Mouse (Mus musculus) lung, embryonic 16.5 days (tissue): ENCODE measurements around the gene Kdelr3. TPM values are rescaled to one million over a fixed set of nuclear protein-coding genes. Genes with fewer than 3 reads are reported as not detected.
A peak's percentile ranks its signal among the peaks of the same experiment; 100 is the strongest.

Source experiments
- ATAC-seq: fragments of 200-750 bp; cut with Nextera tagmentation; 2 replicates; pipeline ENCODE4 v1.8.0; 2017; ENCODE audit warnings: low read depth, mild to moderate bottlenecking, moderate library complexity
- H3K27ac ChIP-seq: fragments of 300-500 bp; sonication (generic); 2 replicates; pipeline ENCODE4 v1.5.1; 2014; ENCODE audit warnings: mild to moderate bottlenecking, control low read depth, low read length
- H3K27me3 ChIP-seq: fragments of 300-500 bp; sonication (generic); 2 replicates; pipeline ENCODE4 v1.6.1; 2014; ENCODE audit warnings: low read depth, low read length, mixed read lengths; ENCODE audit not compliant: control insufficient read depth, insufficient read depth
- H3K36me3 ChIP-seq: fragments of 300-500 bp; sonication (generic); 2 replicates; pipeline ENCODE4 v1.6.1; 2014; ENCODE audit warnings: low read length; ENCODE audit not compliant: control insufficient read depth, insufficient read depth
- H3K4me1 ChIP-seq: fragments of 300-500 bp; sonication (generic); replicated peaks from 2 replicates; pipeline ENCODE4 v1.6.1; 2014; ENCODE audit warnings: low read length, mixed read lengths; ENCODE audit not compliant: control insufficient read depth, insufficient read depth
- H3K4me2 ChIP-seq: fragments of 300-500 bp; sonication (generic); 2 replicates; pipeline ENCODE4 v1.6.1; 2014; ENCODE audit warnings: low read depth, low read length, control low read depth
- H3K4me3 ChIP-seq: fragments of 300-500 bp; sonication (generic); 2 replicates; pipeline ENCODE4 v1.5.1; 2014; ENCODE audit warnings: mild to moderate bottlenecking, low read length, control low read depth
- H3K9ac ChIP-seq: fragments of 300-500 bp; sonication (generic); 2 replicates; pipeline ENCODE4 v1.6.1; 2014; ENCODE audit warnings: low read length, control low read depth
- H3K9me3 ChIP-seq: fragments of 300-500 bp; sonication (generic); 2 replicates; pipeline ENCODE4 v1.6.1; 2016; ENCODE audit warnings: low read length; ENCODE audit not compliant: control insufficient read depth
- WGBS: fragments of 180-500 bp; shearing (Covaris S2); extraction: QIAGEN DNeasy Blood & Tissue Kit; methylation state at CpG from one replicate; pipeline ENCODE4 v1.1.7; 2014; 5-methylcytosine and 5-hydroxymethylcytosine counted together
- polyA plus RNA-seq: library from polyadenylated mRNA; unstranded; fragments of >200 nt; fragmentation: Nextera tagmentation; extraction: Ambion mirVana; gene quantifications from 2 replicates; pipeline ENCODE4 v1.2.1, GENCODE M21; 2015

Kdelr3 gene
- polyA plus RNA-seq, 1 experiment from 2014 or later, result 78.6 TPM

GRCm38 (mm10) chr15:79481181-79481688, 35.0 kb upstream of the Kdelr3 start:
- peak overlapping the region; percentile 32 for H3K4me2 ChIP-seq
- 11% methylated on average over 15 of the region's 15 CpGs for WGBS
- no peak overlapping the region for H3K27ac ChIP-seq
- H3K9ac ChIP-seq, result no peak overlapping the region
- no peaks in the 10 kb centered on the region for H3K4me1 ChIP-seq
- no peaks in the 10 kb centered on the region for H3K9me3 ChIP-seq
- H3K27me3 ChIP-seq, result peaks cover 4% of the 10 kb centered on the region
- 0 out of 2 replicates have a peak, but pooled peaks have one; percentile 43 for ATAC-seq
- H3K4me3 ChIP-seq, result no peak overlapping the region
- no peaks in the 10 kb centered on the region for H3K36me3 ChIP-seq

DNA sequence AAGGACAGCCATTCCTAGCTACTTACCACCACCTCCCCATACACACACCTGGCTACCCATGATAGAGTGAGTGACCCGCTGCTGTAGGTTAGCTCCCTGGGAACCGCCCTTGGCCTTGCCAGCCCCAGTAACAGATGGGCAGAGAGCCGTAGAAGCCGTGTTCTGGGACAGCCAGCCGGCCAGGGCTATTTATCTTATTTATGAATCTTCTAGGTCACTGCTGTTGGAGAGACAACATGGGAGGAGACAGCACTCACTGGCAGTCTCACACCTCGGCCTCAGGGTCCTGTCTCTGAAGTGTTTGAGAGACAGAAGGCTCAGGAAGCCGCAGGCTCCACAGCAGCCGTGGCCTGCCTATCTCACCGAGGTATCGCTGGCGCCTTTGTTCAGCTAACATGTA, 26.7 kb upstream of the Kdelr3 start:
- Histone ChIP-seq H3K9me3 (no peaks in the 10 kb centered on the region), H3K4me2 (no peak overlapping the region), H3K27ac (no peak overlapping the region), H3K4me1 (no peaks in the 10 kb centered on the region), H3K4me3 (no peak overlapping the region), H3K27me3 (peaks cover 14% of the 10 kb centered on the region), H3K9ac (no peak overlapping the region), H3K36me3 (no peaks in the 10 kb centered on the region)
- ATAC-seq, result no peak
- WGBS, result 45% methylated on average over 11 of the region's 11 CpGs

DNA sequence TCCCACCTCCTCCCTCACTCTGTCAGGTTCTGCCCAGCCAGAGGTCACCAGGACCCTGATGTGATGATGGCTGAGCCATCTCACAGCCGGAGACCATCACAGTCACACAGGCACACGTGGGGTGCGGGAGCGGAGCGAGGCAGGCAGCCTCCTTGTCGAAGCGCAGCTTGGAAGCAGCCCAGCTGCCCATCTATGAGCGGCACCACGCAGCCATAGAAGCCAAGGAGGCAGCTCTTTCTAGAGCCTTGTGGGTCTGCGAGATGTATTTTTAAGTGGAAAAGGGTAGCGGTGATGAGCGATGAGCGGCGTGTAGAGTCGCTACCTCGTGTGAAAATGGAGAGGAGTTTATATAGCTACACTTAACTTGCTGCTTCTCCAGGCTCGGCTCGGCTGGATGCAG, 22.7 kb upstream of the Kdelr3 start:
- no peaks in the 10 kb centered on the region for H3K36me3 ChIP-seq
- H3K9me3 ChIP-seq, result no peaks in the 10 kb centered on the region
- H3K4me3 ChIP-seq, result no peak overlapping the region
- WGBS, result 17% methylated on average over 18 of the region's 18 CpGs
- no peak overlapping the region for H3K9ac ChIP-seq
- no peak overlapping the region for H3K27ac ChIP-seq
- no peak overlapping the region for H3K4me2 ChIP-seq
- H3K4me1 ChIP-seq, result no peaks in the 10 kb centered on the region
- peaks cover 14% of the 10 kb centered on the region for H3K27me3 ChIP-seq
- ATAC-seq, result no peak

DNA sequence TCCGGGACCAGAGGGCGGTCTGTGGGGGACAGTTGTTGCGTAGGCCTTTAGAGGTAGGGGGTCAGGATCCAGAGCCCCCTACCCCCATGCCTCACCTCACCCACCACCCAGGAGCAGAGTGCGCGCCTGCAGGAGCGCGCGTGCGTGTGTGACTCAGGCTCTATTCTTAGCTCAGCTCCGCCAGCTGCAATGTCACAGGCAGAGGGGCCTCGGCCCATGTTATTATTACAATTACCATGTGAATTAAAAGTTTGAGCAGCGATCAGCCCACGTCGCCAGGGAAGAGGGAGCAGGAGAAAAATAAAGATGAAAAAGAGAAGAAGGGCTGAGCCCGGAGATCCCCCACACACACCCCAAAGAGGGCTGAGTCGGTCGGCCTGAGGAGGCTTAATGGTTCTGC, 16.1 kb upstream of the Kdelr3 start:
- no peak overlapping the region for H3K9ac ChIP-seq
- 74% methylated on average over 17 of the region's 17 CpGs for WGBS
- H3K4me2 ChIP-seq, result no peak overlapping the region
- no peaks in the 10 kb centered on the region for H3K9me3 ChIP-seq
- ATAC-seq, result no peak
- H3K27ac ChIP-seq, result no peak overlapping the region
- H3K36me3 ChIP-seq, result no peaks in the 10 kb centered on the region
- no peak overlapping the region for H3K4me3 ChIP-seq
- H3K27me3 ChIP-seq, result peaks cover 33% of the 10 kb centered on the region
- peaks cover 4% of the 10 kb centered on the region for H3K4me1 ChIP-seq

DNA sequence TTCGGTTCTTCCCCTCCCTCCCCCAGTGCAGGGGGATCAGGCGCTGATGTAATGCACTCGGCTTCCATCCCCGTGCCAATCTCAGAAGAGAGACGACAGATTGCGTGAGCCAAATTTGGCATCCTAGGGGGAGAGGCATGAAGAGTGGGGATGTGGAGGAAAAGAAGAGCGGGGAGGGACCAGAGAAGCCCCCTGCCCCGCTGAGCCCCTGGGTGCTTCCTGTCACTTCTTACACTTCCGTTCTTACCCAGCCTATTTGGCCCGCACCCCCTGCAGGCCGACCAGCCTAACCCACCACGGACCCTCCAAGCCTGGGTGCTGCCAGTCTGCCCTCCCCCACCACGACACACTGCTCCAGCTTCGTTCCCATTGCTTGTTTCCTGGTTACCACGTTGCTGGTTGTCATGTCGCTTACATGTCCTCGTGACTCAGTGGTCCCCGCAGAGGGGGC, 13.3 kb upstream of the Kdelr3 start:
- no peak overlapping the region for H3K9ac ChIP-seq
- no peak overlapping the region for H3K27ac ChIP-seq
- WGBS, result 16% methylated on average over 18 of the region's 18 CpGs
- no peaks in the 10 kb centered on the region for H3K36me3 ChIP-seq
- no peak overlapping the region for H3K4me3 ChIP-seq
- H3K4me2 ChIP-seq, result no peak overlapping the region
- no peaks in the 10 kb centered on the region for H3K9me3 ChIP-seq
- H3K27me3 ChIP-seq, result peaks cover 52% of the 10 kb centered on the region
- ATAC-seq, result no peak
- peaks cover 10% of the 10 kb centered on the region for H3K4me1 ChIP-seq

DNA sequence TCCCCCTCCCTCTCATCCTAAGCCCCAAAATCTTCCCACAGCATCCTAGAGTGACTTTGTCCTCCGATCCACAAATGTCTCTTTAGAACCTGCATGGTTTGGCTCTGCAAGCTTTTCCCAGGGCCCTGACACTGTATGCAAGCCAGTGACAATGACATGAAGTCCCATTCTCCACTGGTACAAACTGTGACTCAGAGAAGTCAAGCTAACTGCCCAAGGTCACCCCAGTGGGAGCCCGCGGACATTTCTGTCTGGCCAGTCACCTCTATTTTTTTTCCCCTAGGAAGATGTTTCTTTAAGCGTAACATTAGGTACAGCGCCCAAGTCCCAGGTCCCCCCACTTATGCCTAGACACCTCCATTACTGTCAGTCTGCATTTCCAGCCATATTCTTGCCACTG, 12.8 kb upstream of the Kdelr3 start:
- no peak overlapping the region for H3K4me2 ChIP-seq
- 64% methylated on average over 5 of the region's 5 CpGs for WGBS
- peaks cover 56% of the 10 kb centered on the region for H3K27me3 ChIP-seq
- ATAC-seq, result no peak
- H3K27ac ChIP-seq, result no peak overlapping the region
- peaks cover 10% of the 10 kb centered on the region for H3K4me1 ChIP-seq
- H3K9ac ChIP-seq, result no peak overlapping the region
- no peak overlapping the region for H3K4me3 ChIP-seq
- H3K9me3 ChIP-seq, result no peaks in the 10 kb centered on the region
- H3K36me3 ChIP-seq, result no peaks in the 10 kb centered on the region

GRCm38 (mm10) chr15:79504707-79505452, 11.3 kb upstream of the Kdelr3 start, which contains the start of gene Kcnj4:
Gene Kcnj4 (minus strand): TSS chr15:79505241.
- ATAC-seq, result no peak

DNA sequence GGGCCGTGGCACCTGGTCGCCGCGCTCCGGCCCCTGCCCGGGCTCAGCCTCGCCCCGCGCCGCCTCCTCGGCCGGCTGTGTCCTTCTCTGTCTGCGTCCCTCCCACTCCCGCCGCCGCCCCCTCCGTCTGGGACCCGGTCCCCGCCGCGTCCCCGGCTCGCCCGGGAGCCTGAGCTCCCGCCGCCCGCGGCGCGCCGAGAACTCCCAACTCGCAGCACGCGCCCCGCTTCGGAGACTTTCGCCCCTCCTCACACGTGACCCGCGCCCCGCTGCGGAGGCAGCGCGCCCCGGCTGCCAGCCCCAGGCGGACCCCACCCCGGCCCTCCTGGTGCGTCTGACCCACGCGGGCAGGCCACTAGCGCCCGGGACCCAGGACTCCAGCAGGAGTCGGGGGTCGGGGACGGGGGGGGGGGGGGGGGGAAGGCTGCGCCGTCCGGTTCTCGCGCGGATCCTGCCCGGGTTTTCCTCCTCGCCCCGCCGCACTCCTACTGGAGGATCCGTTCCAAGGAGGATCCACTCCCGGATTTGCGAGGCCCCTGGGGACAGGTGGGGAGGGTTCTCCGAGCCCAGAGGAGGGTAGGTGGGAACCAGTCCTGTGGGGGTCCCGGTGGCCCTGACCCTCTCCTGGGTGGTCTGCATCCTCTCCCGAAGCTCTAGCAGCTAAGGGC, 10.5 kb upstream of the Kdelr3 start:
- ATAC-seq, result peak; percentile 66
- H3K36me3 ChIP-seq, result no peaks in the 10 kb centered on the region
- peak overlapping the region; percentile 100 for H3K4me2 ChIP-seq
- peaks cover 63% of the 10 kb centered on the region for H3K27me3 ChIP-seq
- no peak overlapping the region for H3K27ac ChIP-seq
- no peaks in the 10 kb centered on the region for H3K9me3 ChIP-seq
- whole genome bisulfite sequencing, result 1% methylated on average over 30 of the region's 71 CpGs
- peak overlapping the region; percentile 65 for H3K4me3 ChIP-seq
- H3K9ac ChIP-seq, result peak overlapping the region; percentile 60
- H3K4me1 ChIP-seq, result peaks cover 10% of the 10 kb centered on the region

More at GRCm38 (mm10) chr15:79504707-79505452, 11.3 kb upstream of the Kdelr3 start, which contains the start of gene Kcnj4:
- Histone ChIP-seq H3K4me2 (peak within 1 kb of the TSS; percentile 100), H3K4me1 (peaks cover 10% of the 10 kb centered on the region), H3K4me3 (peak within 1 kb of the TSS; percentile 65), H3K27ac (no peak within 1 kb of the TSS), H3K27me3 (peaks cover 57% of the 10 kb centered on the region), H3K9ac (peak within 1 kb of the TSS; percentile 60), H3K9me3 (no peaks in the 10 kb centered on the region), H3K36me3 (no peaks in the 10 kb centered on the region)
- WGBS, result under 1% methylated on average over 46 of the region's 60 CpGs

GRCm38 (mm10) chr15:79506460-79506859, 9.8 kb upstream of the Kdelr3 start:
- H3K27ac ChIP-seq, result no peak overlapping the region
- no peak overlapping the region for H3K4me2 ChIP-seq
- no peaks in the 10 kb centered on the region for H3K9me3 ChIP-seq
- no peak overlapping the region for H3K9ac ChIP-seq
- WGBS, result 25% methylated on average over 7 of the region's 7 CpGs
- no peak overlapping the region for H3K4me3 ChIP-seq
- no peak for ATAC-seq
- peaks cover 14% of the 10 kb centered on the region for H3K4me1 ChIP-seq
- H3K36me3 ChIP-seq, result no peaks in the 10 kb centered on the region
- H3K27me3 ChIP-seq, result peaks cover 70% of the 10 kb centered on the region
